ENCODE assay signal across 9 mouse cellular contexts in the genomic region with DNA sequence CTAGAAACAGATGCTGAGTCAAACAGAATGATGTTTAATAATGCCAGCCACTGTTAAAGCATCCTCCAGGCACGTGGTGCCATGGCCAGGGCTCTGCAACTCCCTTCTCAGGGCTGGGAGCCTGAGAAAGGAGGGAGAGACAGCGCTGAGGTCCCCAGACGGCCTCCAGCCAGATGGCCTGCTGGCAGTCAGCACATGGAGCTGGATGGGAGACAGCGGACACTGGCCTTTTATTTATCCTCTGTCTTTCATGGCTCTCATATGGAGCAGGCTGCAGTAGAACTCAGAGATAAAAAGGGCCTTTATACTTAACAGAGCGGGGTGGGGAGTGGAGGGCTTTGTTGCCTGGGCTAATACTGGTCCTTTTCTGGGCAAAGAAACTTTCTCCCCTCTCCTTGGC. TPM values are rescaled to one million over a fixed set of nuclear protein-coding genes. Genes with fewer than 3 reads are reported as not detected.
DNase-seq lines count a peak whose midpoint lies in the region; ATAC-seq and TF ChIP-seq lines count a peak whose summit lies in the region.
"Had no signal": no experiment of that assay in that cellular context is flagged by ENCODE, and none has a peak within 500 bp of the region (broad histone marks: within the 10 kb centered on the region; RNA-seq: fewer than 3 reads in every experiment).

No protein-coding gene starts in this region.

- intact Hi-C loops in gastrocnemius, postnatal 36 days (cut with DNase I): no loop called here

- no peaks in the 10 kb centered on the region for H3K27me3 ChIP-seq in midbrain, embryonic 14.5 days (ENCODE audit: control insufficient read depth, insufficient read depth, low read length)
- H3K27me3 ChIP-seq: embryonic facial prominence, embryonic 13.5 days had no signal

- 34% methylated on average over 5 of the region's 5 CpGs for WGBS in midbrain, embryonic 14.5 days

- no peak for TF ChIP-seq CTCF in layer of hippocampus, adult 2 months (conservative IDR thresholded peaks at IDR 0.05)

- H3K36me3 ChIP-seq in midbrain, embryonic 14.5 days (ENCODE audit: control insufficient read depth, insufficient read depth, low read length): no peaks in the 10 kb centered on the region

- H3K9me3 ChIP-seq in midbrain, embryonic 14.5 days (ENCODE audit: control insufficient read depth, low read length): no peaks in the 10 kb centered on the region
- H3K9me3 ChIP-seq: embryonic facial prominence, embryonic 13.5 days had no signal

- peak; percentile 52 for ATAC-seq in midbrain, embryonic 14.5 days (ENCODE audit: low FRiP score, low TSS enrichment)
- no peak for ATAC-seq in megakaryocyte progenitor cell, adult 5-6 weeks (replicated peaks; ENCODE audit: poor library complexity)

- H3K4me3 ChIP-seq in layer of hippocampus, adult 2 months: no peak overlapping the region
- H3K4me3 ChIP-seq in midbrain, embryonic 14.5 days (replicated peaks; ENCODE audit: low read depth, low read length): no peak overlapping the region
- H3K4me3 ChIP-seq: embryonic facial prominence, embryonic 13.5 days had no signal

- DNase-seq in kidney, postnatal 36 days: peak; percentile 16 to 25
- DNase-seq in kidney, adult 18-20 months: no peak
- peak; percentile 53 for DNase-seq in cerebellum, adult 9-11 months
- peak; percentile 55 to 68 for DNase-seq in gastrocnemius, postnatal 36 days
- DNase-seq in layer of hippocampus, adult 2 months (ENCODE audit: low spot score in 2 of 2): peak; percentile 28 to 39
- peak; percentile 53 for DNase-seq in midbrain, embryonic 14.5 days
- no peak for DNase-seq in adrenal gland, postnatal 4 days (ENCODE audit: low spot score in 2 of 2)

- no peak overlapping the region for H3K4me2 ChIP-seq in midbrain, embryonic 14.5 days (ENCODE audit: low read length)
- H3K4me2 ChIP-seq: embryonic facial prominence, embryonic 13.5 days had no signal

- H3K4me1 ChIP-seq in midbrain, embryonic 14.5 days (ENCODE audit: control insufficient read depth, insufficient read depth, low read length): no peaks in the 10 kb centered on the region

- no peak overlapping the region for H3K9ac ChIP-seq in midbrain, embryonic 14.5 days (replicated peaks; ENCODE audit: low read length)
- H3K9ac ChIP-seq: embryonic facial prominence, embryonic 13.5 days had no signal

- H3K27ac ChIP-seq in layer of hippocampus, adult 2 months: no peak overlapping the region
- no peak overlapping the region for H3K27ac ChIP-seq in midbrain, embryonic 14.5 days (replicated peaks; ENCODE audit: low read depth, low read length)
- H3K27ac ChIP-seq: embryonic facial prominence, embryonic 13.5 days had no signal

RNA-seq across cellular contexts. Expression of a gene that starts 43.7 kb away (rescaled TPM):
- 10 to 100 TPM; 59.4 to 66.8 TPM for total RNA-seq in gastrocnemius, postnatal 36 days (2021)
- 1 to 10 TPM; 4.3 to 6.2 TPM for total RNA-seq in layer of hippocampus, adult 2 months (2021)
- polyA plus RNA-seq in midbrain, embryonic 14.5 days (2014; fragmentation: Nextera tagmentation; extraction: Ambion mirVana): 28.5 and 49.1 TPM in 2 replicates
- not detected in 2 replicates for total RNA-seq in megakaryocyte progenitor cell, adult 5-6 weeks (2015)
- under 0.01 TPM in 1 of 2 replicates, not detected in the other for total RNA-seq in megakaryocyte progenitor cell, adult 5-6 weeks (2017)
- total RNA-seq in adrenal gland, postnatal 4 days (2021): 100 to 1,000 TPM; 156 to 160 TPM

Comparison
In these comparisons a context has a peak if more than half of its experiments do, and no peak if none do; other contexts are left out.
1. DNase-seq: peak in kidney, postnatal 36 days (2 of 2), cerebellum, adult 9-11 months (single experiment), gastrocnemius, postnatal 36 days (2 of 2), layer of hippocampus, adult 2 months (2 of 2) and midbrain, embryonic 14.5 days (single experiment); none in kidney, adult 18-20 months (single experiment) and adrenal gland, postnatal 4 days (0 of 2).
2. RNA of a gene that starts 43.7 kb away (total RNA-seq): 156 to 160 TPM in adrenal gland, postnatal 4 days and 59.4 to 66.8 TPM in gastrocnemius, postnatal 36 days; 4.3 to 6.2 TPM in layer of hippocampus, adult 2 months and under 0.01 TPM in megakaryocyte progenitor cell, adult 5-6 weeks; every median in the first group is over 4 times any median in the second.